Mouse (Mus musculus): Measurements from ENCODE around the gene Kat6b.
"Not testable (repeated sequence)": the region's sequence is repeated elsewhere in the genome, so short reads cannot be mapped to it uniquely, and the experiment has no call there.

The Kat6b gene

DNA sequence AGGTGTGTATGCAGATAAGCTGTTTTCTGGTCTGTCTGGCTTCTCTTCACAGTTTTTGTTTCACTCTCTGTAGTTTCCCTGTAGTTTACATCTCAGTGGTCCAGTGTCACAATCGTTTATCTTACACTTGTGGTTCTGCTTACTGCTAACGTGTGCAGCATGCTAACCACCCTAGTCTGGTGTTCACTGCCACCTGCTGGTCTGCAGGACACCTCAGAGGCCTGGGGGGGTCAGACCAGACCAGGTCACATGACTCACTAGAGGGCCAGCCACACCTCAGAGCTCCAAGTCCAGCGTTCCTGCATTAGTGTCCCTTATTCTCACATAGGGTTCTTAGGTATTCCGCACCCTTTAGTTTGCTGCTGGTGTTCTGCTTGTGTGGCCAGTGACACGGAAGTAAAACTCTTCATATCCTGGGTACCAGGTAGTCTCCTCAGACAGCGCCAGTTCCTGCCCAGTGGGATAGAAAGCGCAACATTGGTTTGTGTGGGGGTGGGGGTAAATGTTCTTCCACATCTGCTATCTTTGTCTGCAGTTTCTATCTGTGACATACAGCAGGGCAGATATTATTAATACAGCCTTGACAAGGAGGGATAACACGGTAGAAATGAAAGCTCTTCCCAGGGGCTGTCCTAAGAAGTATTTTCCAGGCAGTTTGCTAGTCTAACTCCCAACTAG is 181.4 kb downstream of the Kat6b start:
- no peak for DNase-seq (ENCODE audit: low spot score in 2 of 2)

DNA sequence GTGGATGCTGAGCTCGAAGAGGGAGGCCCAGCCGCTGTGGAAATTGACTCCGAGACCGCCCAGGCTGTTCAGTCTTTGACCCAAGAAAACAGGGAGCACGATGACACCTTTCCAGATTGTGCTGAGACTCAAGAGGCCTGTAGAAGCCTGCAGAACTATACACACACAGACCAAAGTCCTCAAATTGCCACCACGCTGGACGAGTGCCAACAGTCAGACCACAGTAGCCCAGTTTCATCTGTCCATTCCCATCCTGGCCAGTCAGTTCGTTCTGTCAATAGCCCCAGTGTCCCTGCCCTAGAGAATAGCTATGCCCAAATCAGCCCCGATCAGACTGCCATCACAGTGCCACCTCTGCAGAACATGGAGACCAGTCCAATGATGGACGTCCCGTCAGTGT is 188.0 kb downstream of the Kat6b start:
- DNase-seq (ENCODE audit: low spot score in 2 of 2): no peak

DNA sequence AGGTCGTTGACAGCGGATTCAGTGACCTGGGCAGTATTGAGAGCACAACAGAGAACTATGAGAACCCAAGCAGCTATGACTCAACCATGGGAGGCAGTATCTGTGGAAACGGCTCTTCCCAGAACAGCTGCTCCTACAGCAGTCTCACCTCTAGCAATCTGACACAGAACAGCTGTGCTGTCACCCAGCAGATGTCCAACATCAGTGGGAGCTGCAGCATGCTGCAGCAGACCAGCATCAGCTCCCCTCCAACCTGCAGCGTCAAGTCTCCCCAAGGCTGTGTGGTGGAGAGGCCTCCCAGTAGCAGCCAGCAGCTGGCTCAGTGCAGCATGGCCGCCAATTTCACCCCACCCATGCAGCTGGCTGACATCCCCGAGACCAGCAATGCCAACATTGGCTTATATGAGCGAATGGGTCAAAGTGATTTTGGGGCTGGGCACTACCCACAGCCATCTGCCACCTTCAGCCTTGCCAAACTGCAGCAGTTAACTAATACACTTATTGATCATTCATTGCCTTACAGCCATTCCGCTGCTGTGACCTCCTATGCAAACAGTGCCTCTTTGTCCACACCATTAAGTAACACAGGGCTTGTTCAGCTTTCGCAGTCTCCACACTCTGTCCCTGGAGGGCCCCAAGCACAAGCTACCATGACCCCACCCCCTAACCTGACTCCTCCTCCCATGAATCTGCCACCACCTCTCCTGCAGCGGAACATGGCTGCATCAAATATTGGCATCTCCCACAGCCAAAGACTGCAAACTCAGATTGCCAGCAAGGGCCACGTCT is 188.6 kb downstream of the Kat6b start:
- no peak for DNase-seq (ENCODE audit: low spot score in 2 of 2)

DNA sequence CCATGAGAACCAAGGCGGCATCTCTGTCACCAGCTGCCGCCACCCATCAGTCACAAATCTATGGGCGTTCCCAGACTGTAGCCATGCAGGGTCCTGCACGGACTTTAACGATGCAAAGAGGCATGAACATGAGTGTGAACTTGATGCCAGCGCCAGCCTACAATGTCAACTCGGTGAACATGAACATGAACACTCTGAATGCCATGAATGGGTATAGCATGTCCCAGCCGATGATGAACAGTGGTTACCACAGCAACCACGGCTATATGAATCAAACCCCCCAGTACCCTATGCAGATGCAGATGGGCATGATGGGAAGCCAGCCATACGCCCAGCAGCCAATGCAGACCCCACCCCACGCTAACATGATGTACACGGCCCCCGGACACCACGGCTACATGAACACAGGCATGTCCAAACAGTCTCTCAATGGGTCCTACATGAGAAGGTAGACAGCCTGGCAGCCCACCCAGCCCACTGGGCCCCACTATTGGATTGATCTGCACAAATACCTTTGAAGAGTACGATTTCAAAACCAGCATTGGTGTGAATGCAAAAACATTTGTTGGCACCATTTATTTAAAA is 189.3 kb downstream of the Kat6b start:
- not testable (repeated sequence) for DNase-seq (ENCODE audit: low spot score in 2 of 2)

DNA sequence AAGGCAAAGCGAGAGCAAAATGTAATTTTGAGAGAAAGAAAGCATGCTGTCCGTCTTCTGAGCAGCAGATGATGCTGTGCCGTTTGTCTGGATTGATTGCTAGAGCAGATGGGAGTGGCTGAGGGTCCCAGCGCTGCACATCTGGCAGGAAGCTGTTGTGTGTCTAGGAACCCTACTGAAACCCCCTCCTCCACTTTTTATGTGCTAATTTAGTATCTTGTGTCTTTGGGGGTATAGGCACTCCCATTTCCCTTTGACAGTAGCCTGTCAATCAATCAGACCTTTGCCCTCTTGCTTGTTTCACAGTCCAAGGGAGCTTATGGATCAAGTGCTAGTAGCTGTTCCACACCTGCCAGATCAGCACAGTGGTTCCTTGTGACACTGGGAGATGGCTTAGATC is 191.9 kb downstream of the Kat6b start:
- no peak for DNase-seq (ENCODE audit: low spot score in 2 of 2)

DNA sequence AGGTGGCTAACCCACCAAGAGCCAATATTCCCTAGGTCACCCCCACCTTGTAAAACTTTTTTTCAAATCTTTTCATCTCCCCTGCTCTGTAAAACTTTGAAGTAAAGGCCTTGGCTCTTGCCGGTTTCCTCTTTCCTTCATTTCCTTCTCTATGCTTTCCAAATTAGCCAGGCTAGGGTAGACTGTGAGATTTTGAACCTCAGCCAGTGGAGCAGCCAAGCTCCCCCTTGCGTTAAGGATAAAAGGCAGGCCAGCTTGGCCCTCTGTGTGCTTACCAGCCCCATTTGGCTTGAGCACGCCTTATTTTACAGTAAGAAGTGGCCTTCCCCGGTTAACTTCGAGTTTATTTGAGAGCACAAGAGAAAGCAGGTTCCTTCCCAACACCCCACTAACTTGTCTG is 193.2 kb downstream of the Kat6b start:
- DNase-seq (ENCODE audit: low spot score in 2 of 2): no peak

DNA sequence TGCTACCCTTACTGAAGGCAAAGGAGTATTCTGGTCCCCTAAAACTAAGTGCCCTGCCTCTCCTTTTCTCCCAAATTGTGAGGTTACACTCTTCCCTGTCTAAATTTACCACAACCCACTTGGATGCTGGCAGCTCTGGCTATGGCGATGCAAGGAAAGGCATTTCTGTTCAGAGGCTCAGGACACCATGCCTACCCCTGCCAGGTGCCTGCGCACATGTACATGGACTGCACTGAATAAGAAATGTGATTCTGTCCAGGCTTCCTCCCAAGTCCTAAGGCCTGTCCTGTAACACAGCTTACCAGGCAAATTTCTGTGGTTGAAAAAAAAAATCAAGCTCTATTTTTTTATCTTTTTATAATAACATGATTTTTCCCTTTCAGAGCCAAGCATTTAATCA is 195.0 kb downstream of the Kat6b start:
- DNase-seq (ENCODE audit: low spot score in 2 of 2): no peak

DNA sequence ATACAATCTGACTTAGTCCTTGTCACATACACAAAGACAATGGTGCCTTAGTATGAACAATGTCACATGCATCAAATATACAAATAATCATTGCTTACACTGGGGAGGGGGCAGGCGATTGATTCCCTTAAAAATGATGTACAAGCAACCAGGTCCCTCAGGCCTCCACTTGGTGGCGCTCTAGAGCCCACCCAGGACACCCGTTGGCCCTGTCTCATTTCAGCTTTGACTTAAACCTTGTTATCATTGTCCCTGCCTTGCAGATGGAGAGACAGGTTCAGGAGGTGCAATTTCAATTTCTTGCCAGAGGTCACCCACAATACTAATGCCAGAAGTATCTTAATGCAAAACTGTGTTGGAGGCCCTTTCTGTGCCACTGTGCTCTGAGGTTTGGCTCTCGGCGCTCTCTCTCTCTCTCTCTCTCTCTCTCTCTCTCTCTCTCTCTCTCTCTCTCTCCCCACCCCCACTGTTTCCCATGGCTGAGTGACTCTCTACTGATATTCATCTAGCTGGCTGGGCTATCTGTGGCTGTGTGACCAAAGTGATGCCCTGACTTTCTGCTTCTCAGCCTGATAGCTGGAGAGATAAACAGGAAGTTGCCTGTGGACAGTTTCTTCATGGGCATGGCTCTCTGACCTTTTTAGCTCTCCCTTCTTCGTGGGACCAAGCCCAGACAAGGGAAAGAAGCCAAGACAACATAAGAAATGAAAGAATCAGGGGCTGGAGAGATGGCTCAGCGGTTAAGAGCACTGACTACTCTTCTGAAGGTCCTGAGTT is 197.5 kb downstream of the Kat6b start:
- DNase-seq (ENCODE audit: low spot score in 2 of 2): no peak

DNA sequence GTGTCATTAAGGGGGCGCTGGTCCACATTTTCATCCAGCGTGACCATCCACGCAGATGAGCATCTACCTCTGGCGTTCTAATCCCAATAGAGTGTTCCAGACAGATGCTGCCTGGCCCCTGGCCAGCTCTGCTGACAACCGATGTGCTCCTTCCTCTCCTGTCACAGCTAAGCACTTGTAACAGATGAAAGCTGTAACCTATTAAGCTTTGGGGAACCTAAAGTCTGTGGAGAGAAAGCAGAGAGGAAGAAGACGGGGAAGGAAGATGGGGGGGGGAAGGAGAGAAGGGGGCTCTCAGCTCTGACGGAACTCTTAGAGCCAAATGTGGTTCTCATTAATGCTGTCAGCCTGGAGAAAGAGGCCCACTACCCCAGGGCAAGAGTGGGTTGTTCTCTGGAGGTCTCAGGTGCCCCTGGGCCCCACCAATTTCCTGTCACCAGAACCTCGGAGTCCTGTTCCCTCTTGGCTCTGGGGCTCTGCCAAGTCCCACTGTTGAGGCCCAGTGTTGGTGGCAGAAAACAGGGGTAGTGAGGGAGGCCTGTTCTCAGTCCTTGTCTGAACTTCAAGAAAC is 198.5 kb downstream of the Kat6b start:
- DNase-seq (ENCODE audit: low spot score in 2 of 2): no peak

DNA sequence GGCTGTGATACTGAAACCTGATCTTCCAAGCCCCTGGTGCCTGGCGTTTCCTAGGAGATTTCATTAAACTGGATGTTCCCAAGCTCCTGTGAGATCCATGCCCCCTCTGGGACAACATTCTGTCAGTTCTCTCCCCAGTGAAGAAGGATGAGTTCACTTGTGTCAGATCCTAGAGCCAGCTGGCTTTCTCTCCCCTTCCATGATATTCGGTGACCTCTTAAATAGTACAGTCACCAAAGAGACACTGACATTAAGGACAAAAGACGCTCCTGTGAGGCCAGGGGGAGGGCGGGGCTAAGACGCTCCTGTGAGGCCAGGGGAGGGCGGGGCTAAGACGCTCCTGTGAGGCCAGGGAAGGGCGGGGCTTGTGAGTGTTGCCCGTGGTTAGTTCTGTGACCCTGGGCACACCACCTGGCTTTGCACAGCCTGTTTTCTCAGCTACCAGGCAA is 201.5 kb downstream of the Kat6b start:
- no peak for DNase-seq (ENCODE audit: low spot score in 2 of 2)

DNA sequence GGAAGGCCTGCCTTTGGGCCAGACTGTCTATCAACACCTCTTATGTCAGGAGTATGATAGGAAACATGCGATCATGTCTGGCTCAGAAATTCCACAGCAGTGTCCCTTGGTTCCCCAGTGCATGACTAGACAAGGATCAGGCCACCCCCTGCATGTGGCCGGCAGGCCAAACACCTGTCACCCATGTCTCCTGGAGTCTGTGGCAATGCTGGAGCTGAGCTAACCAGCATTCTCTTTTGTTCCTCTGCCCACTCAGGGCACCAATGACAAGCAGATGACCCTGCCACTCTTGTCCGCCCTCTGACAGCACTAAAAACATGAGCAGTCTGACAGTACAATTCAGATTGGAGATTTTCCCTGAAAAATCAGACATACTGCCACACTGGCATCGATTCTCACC is 202.6 kb downstream of the Kat6b start:
- no peak for DNase-seq (ENCODE audit: low spot score in 2 of 2)

DNA sequence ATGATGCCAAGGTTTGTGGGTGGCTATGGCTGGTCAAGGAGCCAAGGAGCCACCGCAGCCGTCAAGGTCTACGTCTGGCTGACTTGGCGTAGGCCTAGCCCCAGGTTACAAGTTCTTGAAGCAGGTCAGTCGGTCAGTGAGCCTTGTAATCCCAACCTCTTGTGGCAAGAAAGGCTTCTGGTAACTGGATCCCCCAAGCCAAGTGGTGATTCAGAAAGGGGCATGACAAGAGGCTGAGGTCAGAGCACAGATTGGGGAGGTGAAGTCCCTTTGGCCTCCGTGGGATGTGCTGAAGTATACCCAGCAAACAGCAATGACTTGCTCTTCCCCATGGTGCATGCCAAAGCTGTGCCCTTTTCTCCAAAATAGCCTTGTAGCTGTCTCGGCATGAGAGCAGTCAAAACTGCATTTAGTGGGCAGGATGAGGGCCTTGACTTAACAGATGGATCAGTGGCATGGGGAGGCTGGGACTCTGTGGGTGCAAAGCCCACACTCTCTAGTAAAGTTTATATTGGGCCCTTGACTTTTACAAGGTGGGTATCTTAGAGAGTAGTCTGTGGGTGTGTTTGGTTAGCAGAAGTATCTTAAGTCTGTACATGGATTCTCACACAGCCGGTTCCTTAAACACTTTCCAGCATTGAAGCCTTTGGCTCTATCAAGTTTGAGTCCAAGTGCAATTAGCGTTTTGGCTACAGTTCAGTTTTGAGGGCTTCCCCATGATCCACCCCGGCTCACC is 204.3 kb downstream of the Kat6b start:
- no peak for DNase-seq (ENCODE audit: low spot score in 2 of 2)

DNA sequence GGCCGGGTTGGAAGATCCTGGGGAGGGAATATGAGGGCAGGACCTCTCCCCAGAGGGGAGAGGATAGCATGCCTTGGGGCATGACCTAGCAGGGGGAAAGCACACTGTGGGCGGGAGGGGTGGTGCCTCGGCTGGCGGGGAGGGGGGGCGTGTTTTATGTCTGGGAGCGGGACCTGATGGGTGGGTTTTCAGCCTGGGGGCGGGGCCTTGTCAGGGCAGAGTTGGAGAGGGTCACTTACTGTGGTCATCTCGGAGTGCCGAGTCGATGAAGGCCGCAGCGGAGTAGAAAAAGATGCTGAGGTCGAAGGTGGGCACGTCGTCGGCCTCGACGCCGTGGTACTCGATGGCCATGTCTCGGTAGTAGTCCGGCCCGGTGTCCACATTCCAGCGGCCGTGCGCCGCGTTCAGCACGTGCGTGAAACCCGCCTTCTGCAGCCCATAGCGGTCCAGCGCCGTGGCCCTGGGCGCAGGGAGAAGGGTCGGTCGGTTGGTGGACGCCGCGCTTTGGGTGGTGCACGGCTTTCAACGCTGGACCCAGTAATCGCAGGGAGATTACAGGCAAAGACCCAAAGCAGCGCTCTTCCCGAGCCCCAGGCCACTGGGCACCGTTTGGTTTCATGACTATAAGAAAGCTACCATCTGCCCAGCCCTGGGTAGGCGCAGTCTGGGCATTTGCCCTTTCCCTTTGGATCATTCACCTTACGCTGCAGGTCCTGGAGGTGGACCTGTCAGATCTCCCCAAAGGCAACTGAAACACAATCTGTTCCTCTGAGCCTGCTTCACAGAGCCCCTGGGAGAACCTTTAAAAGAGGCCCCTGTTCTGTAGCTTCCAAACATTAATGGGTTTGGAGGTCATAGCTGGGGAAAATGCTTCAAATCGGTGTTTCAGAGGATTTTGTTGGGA is 205.4 kb downstream of the Kat6b start:
- DNase-seq (ENCODE audit: low spot score in 2 of 2): no peak

DNA sequence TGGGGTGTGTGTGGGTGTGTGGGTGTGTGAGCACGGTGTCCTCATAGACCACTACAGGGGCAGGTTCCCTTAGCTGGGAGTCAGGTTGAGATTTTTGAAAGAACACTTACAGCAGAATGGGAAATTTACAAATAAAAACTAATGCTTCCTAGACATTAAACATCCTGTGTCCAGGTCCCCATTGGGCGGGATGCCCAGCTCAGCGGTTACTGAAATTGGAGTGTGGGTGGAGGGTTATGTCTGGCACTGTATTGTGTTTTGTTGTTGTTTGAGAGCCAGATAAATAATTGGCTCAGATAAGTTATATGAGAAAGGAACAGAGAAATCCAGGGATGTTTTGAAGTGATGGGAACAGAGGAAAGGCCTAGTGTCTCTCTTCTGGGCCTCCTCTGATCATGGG is 209.8 kb downstream of the Kat6b start:
- DNase-seq (ENCODE audit: low spot score in 2 of 2): no peak

DNA sequence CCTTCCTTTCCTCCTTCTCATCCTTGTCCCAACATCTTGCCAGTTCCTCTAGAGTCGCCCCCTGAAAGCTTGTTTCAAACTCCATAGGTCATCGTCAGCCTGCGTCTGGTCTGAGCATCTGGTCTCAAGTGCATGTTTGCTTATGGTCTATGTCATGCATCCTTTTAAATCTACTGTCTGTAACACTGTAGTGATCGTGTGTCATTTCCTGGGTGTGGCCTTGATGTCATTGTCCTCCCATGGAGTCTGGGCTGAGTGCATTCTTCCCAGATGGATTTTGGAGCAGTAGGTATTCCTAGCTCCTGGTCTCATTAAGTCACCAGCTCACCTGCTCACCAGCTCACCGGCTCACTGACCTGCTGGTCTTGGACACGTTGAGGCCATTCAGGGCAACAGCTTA is 213.8 kb downstream of the Kat6b start:
- DNase-seq (ENCODE audit: low spot score in 2 of 2): no peak

DNA sequence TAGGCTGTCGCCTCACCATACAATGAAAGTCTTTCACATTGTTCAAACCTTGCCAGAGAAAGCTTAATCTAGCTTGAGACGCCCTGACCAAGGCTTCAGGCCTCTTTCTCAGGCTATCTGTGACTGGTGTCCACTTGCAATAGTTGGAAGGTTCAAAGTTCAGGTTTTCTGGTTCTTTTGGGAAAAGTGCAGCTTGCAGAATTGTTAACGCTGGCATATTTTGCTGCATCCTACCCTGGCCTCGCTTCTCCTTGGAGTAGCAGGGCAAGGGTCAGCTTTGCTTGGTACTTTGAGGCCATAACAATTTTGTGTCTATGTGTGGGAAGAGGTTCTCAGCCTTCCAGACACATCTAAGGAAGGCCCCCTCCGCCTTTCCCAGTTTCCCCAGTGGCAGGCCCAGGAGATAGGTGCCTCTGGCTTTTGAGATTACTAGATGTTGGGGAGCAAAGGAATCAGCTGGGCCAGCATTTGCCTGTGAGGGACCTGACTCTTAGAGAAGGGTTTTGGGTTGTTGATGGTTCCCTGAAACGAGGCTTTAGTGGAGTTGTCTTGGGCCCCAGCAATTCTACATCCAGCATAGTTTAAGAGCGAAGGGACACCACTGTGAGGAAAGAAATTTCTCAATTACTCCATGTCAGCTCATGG is 215.1 kb downstream of the Kat6b start:
- no peak for DNase-seq (ENCODE audit: low spot score in 2 of 2)

DNA sequence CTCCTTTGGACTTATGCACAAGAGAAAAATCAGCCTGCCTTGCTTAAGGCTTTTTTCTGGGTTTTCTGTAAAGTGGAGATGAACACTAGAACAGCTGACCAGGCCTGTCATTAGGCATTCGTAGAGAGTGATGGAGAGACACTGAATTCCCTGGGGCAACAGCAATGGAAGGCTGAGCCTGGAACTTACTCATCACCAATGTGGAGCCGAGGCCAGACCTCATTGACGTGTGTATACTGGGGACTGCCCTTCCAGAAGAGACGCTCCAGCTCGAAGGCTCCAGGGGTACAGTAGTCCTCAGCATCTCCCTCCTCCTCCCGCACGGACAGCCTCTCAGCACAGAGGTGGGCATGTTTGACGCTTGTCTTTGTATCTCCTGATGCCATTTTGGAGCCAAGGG is 221.5 kb downstream of the Kat6b start:
- no peak for DNase-seq (ENCODE audit: low spot score in 2 of 2)

DNA sequence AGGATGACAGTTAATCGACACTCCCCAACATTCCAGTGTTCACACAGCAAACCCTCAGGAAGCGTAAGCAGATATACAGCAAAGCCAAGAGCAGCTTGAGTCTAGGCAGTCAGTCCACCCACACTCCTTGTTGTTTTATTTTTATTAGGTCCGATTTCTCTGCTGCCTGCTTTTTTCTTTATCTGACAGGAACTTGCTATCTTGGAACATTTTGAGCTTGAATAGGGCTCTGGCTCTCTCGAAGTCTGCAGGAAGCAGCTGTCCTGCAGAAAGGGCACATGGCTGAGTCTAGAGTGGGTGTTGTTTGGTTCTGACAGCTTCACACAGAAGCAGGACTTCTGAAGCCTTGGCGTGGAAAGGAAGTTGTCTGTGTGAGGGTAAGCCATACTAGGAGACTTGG is 222.0 kb downstream of the Kat6b start:
- no peak for DNase-seq (ENCODE audit: low spot score in 2 of 2)

DNA sequence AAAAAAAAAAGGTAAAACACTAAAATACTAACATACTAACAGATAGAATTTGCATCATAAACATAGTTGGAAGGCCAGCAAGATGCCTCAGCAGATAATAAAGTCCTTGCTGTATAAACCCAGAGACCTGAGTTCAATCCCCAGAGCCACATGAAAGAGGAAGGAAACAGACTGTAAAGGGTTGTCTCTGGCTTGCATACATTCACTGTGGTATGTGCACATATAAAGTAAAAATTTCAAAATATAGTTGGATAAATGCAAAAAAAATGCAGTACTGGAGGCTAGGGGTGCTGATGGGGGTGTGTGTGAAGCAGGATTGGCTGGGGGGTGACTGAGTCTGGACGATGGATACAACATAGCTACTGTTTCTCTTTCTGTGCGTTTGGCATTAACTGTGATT is 224.2 kb downstream of the Kat6b start:
- no peak for DNase-seq (ENCODE audit: low spot score in 2 of 2)

Data from right cerebral cortex, postnatal 36 days (tissue).